23 mouse cellular contexts compared by ENCODE assay signal in the genomic region with DNA sequence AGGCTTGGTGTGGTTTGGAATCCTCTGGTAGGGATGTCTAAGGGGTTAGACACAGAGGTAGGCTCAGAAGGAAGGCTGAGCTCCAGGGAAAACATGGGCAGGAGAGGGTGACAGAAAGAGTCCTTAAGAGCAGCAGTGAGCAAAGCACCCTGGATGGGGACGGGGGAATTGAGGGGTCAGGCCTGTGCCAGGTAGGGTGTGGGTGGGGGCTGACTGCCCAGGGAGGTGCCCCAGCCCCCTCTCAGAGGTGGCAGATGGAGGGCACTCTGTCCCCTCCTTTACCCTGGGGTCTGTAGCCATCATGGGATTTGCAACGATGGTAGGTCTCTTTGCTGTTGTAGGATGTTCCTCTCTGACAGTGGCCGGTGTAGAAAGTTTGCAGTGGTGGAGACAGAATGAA.
"Had no signal": no experiment of that assay in that cellular context is flagged by ENCODE, and none has a peak within 500 bp of the region (broad histone marks: within the 10 kb centered on the region; RNA-seq: fewer than 3 reads in every experiment).

No protein-coding gene starts in this region.

- H3K36me3 ChIP-seq: forebrain, embryonic 15.5 days; heart, embryonic 12.5 days; hindbrain, embryonic 13.5 days; hindbrain, embryonic 15.5 days; limb, embryonic 13.5 days; limb, embryonic 15.5 days; liver, embryonic 12.5 days had no signal

- H3K4me2 ChIP-seq: forebrain, embryonic 15.5 days; heart, embryonic 12.5 days; hindbrain, embryonic 13.5 days; hindbrain, embryonic 15.5 days; limb, embryonic 13.5 days; limb, embryonic 15.5 days; liver, embryonic 12.5 days had no signal

- H3K9me3 ChIP-seq: forebrain, embryonic 15.5 days; heart, embryonic 12.5 days; hindbrain, embryonic 13.5 days; hindbrain, embryonic 15.5 days; limb, embryonic 13.5 days; limb, embryonic 15.5 days; liver, embryonic 12.5 days had no signal

- ATAC-seq: forebrain, embryonic 15.5 days; forebrain, postnatal 0 days; hindbrain, postnatal 0 days; intestine, embryonic 16.5 days; liver, embryonic 12.5 days had no signal

- H3K27ac ChIP-seq: forebrain, embryonic 15.5 days; hindbrain, embryonic 13.5 days; hindbrain, embryonic 15.5 days; hindbrain, postnatal 0 days; kidney, postnatal 0 days; limb, embryonic 13.5 days; limb, embryonic 15.5 days; liver, embryonic 12.5 days; liver, embryonic 14.5 days had no signal

- H3K27me3 ChIP-seq: forebrain, embryonic 15.5 days; hindbrain, embryonic 13.5 days; hindbrain, embryonic 15.5 days; limb, embryonic 13.5 days; limb, embryonic 15.5 days had no signal

- H3K4me3 ChIP-seq: forebrain, embryonic 15.5 days; heart, embryonic 12.5 days; hindbrain, embryonic 13.5 days; hindbrain, embryonic 15.5 days; limb, embryonic 13.5 days; limb, embryonic 15.5 days; liver, embryonic 12.5 days had no signal

- H3K4me1 ChIP-seq: forebrain, embryonic 15.5 days; hindbrain, embryonic 13.5 days; hindbrain, embryonic 15.5 days; liver, embryonic 12.5 days had no signal

- H3K9ac ChIP-seq: forebrain, embryonic 15.5 days; forebrain, postnatal 0 days; heart, embryonic 12.5 days; hindbrain, embryonic 13.5 days; hindbrain, embryonic 15.5 days; limb, embryonic 13.5 days; limb, embryonic 15.5 days; liver, embryonic 12.5 days; liver, embryonic 14.5 days had no signal

- DNase-seq: forebrain, postnatal 0 days; gastrocnemius, postnatal 10 days; gastrocnemius, postnatal 25 days; heart, adult 18-20 months; heart, postnatal 14 days; kidney, adult 11 months; kidney, adult 8-10 months; kidney, postnatal 14 days; kidney, postnatal 36 days; layer of hippocampus, adult 9-11 months; layer of hippocampus, postnatal 36 days; left cerebral cortex, postnatal 4 days had no signal
